Mouse (Mus musculus): ENCODE results near the gene Gas6. TPM values are rescaled to one million over a fixed set of nuclear protein-coding genes. Genes with fewer than 3 reads are reported as not detected.
A peak's percentile ranks its signal among the peaks of the same experiment; 100 is the strongest.

Gas6 gene
- 52.1 and 53.8 TPM in 2 replicates for polyA plus RNA-seq (2015; fragmentation: Nextera tagmentation; extraction: Ambion mirVana)

DNA sequence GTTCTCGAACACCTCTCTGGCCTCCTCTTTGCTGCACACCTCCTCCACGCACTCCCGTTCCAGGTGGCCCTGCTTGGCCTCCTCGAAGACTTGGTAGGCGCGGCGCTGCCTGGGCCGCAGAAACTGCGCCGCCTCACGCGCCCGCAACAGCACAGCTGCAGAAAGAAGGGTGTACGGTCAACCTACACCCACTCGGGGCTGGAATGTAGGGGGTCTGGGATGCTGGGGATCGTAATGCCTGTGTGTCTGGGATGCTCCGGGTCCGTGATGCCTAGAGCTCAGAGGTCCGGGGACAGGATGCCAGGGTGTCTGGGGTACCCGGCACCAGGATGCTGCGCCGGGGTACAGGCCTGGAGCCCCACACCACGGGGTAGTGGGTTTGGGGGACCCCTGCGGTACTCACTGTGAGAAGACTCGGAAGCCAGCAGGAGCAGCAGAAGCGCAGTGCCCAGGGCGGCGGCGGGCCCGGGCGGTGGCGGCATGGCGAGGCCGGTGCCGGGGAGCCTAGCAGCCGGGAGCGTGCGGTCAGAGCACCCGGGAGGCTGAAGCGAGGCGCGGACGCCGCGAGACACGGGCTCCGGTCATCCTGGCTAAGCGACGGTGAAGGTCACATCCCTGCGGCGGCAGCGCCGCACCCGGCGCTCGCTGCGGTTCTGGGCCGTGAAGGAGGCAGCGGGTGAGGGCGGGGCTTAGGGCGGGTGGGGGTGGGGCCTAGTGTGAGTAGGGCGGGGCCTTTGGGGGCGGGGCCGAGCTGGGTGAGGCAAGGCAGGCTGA, at the start of gene Gas6:
TSS of gene Gas6 (minus strand) at position 633 of the 774 bp plus-strand sequence.
- Histone ChIP-seq H3K4me2 (peak within 1 kb of the TSS; percentile 63), H3K9ac (peak within 1 kb of the TSS; percentile 71), H3K27ac (replicated peaks) (peak within 1 kb of the TSS; percentile 61), H3K36me3 (no peaks in the 10 kb centered on the region), H3K4me3 (peak within 1 kb of the TSS; percentile 52), H3K9me3 (no peaks in the 10 kb centered on the region), H3K27me3 (no peaks in the 10 kb centered on the region; the same call in 1 of the 2 replicates), H3K4me1 (replicated peaks) (peaks cover 32% of the 10 kb centered on the region)
- 2% methylated on average over 48 of the region's 64 CpGs for WGBS
- ATAC-seq (ENCODE audit: low FRiP score, low read depth): peak; percentile 82

DNA sequence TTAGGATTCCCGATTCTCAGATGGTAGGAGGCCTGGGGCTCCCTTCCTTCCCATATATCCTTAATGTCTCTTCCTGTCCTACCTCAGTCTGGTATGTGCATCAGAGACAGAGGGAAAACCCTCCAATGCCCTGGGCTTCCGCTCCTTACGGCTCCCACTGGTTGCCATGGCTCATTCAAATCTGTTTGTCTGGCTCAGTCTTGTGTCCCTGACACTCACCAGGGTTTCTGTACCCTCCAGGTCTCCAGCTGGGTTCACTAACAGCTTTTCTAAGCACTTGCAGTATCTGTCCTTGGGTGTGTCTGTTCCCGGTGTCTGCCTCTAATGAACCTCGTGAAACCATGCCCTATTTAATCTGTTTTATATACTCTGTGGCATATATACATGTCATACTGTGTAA, 47.2 kb upstream of the Gas6 start:
- 69% methylated on average over 5 of the region's 5 CpGs for WGBS
- H3K27me3 ChIP-seq: no peaks in the 10 kb centered on the region
- no peak overlapping the region for H3K9ac ChIP-seq
- no peaks in the 10 kb centered on the region for H3K9me3 ChIP-seq
- no peaks in the 10 kb centered on the region for H3K36me3 ChIP-seq
- H3K27ac ChIP-seq (replicated peaks): no peak overlapping the region
- no peak overlapping the region for H3K4me2 ChIP-seq
- ATAC-seq (ENCODE audit: low FRiP score, low read depth): no peak
- no peaks in the 10 kb centered on the region for H3K4me1 ChIP-seq (replicated peaks)
- H3K4me3 ChIP-seq: no peak overlapping the region

DNA sequence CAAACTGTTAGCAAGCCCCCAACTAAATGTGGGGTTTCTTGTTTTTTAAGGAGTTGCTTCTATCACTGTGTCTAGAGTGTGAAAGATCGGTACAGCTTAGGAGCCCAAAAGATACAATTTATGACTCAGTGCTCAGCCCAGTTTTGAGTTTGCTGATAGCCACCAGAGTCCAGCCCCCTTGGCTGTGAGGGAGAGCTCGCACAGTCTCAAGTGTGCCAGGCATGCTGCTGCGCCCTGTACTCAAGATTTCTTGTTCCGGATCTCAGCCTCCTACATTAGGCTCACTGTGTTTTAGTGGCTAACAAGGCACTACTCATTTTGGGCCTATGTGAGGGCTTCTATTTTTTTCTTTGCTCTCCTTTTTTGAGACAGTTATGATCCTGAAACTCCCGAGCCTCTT, 45.8 kb upstream of the Gas6 start:
- no peak overlapping the region for H3K27ac ChIP-seq (replicated peaks)
- ATAC-seq (ENCODE audit: low FRiP score, low read depth): no peak
- H3K4me2 ChIP-seq: no peak overlapping the region
- H3K27me3 ChIP-seq: no peaks in the 10 kb centered on the region
- H3K36me3 ChIP-seq: no peaks in the 10 kb centered on the region
- H3K4me1 ChIP-seq (replicated peaks): no peaks in the 10 kb centered on the region
- 89% methylated on average over 5 of the region's 5 CpGs for WGBS
- H3K9ac ChIP-seq: no peak overlapping the region
- H3K9me3 ChIP-seq: no peaks in the 10 kb centered on the region
- H3K4me3 ChIP-seq: no peak overlapping the region

DNA sequence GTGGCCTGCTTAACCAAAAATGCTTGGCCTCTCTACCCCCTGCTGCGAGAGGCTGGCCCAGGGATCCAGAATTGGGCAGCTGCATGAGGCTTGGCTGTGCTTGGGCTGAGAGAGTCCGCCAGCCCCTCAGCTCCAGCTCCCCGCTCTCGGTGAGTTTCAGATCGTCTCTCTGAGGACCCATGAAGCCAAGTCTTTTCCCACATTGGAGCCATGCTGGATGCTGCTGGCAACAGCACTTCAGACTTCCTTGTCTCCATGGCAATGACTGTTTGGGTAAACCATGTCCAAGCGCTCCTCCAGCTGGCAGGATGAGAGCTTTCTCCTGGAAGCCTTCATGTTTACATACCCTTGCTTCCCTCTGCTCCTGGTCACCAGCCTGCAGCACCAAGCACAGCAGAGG, 44.5 kb upstream of the Gas6 start:
- no peak overlapping the region for H3K9ac ChIP-seq
- H3K4me3 ChIP-seq: no peak overlapping the region
- H3K4me2 ChIP-seq: no peak overlapping the region
- no peaks in the 10 kb centered on the region for H3K36me3 ChIP-seq
- peak; percentile 86 for ATAC-seq (ENCODE audit: low FRiP score, low read depth)
- H3K9me3 ChIP-seq: no peaks in the 10 kb centered on the region
- no peaks in the 10 kb centered on the region for H3K4me1 ChIP-seq (replicated peaks)
- H3K27ac ChIP-seq (replicated peaks): no peak overlapping the region
- H3K27me3 ChIP-seq: no peaks in the 10 kb centered on the region
- 52% methylated on average over 6 of the region's 6 CpGs for WGBS

DNA sequence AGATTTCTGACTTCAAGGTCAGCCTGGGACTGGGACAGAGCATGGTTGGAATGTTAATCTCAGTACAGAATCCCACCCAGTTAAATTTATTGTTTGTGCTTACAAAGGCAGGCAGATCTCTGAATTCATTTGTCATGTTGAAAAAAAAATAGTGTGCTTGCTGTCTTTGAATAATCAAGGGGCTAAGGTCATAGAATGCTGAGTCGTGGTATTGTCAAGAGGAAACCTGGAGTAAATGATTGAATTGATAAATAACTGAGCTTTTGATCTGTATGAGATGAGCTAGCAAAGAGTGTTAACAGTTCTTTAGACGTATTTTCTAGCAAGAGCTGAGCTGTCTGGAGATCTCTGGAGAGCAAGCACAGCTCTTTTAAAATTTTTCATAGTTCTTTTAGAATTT, 42.8 kb upstream of the Gas6 start:
- ATAC-seq (ENCODE audit: low FRiP score, low read depth): no peak
- no peak overlapping the region for H3K4me3 ChIP-seq
- no peaks in the 10 kb centered on the region for H3K27me3 ChIP-seq
- H3K27ac ChIP-seq (replicated peaks): no peak overlapping the region
- H3K4me2 ChIP-seq: no peak overlapping the region
- no peaks in the 10 kb centered on the region for H3K9me3 ChIP-seq
- no peak overlapping the region for H3K9ac ChIP-seq
- WGBS: 29% methylated on average over 2 of the region's 2 CpGs
- no peaks in the 10 kb centered on the region for H3K36me3 ChIP-seq
- H3K4me1 ChIP-seq (replicated peaks): peaks cover 3% of the 10 kb centered on the region

DNA sequence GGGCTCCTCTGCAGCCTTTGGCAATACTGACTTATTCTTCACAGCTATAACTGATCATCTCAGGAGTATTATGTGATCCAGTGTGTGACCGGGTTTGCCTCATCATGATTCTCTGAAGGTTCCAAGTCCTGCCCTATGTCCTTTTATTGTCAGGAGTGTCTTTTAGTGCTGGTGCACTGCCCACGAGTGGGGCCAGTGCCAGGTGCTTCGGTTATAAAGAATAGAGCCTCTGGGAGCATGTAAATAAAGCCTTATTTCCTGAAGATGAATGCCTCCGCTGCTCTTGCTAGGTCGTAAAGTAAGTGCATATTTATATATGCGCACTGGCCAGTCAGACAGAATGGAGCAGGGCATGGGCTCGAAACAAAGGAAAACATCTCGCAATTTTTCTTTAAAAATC, 38.8 kb upstream of the Gas6 start:
- Histone ChIP-seq H3K4me2 (no peak overlapping the region), H3K36me3 (no peaks in the 10 kb centered on the region), H3K27me3 (no peaks in the 10 kb centered on the region), H3K4me3 (no peak overlapping the region), H3K27ac (replicated peaks) (no peak overlapping the region), H3K4me1 (replicated peaks) (peaks cover 30% of the 10 kb centered on the region), H3K9ac (no peak overlapping the region), H3K9me3 (no peaks in the 10 kb centered on the region)
- no peak for ATAC-seq (ENCODE audit: low FRiP score, low read depth)
- 62% methylated on average over 8 of the region's 8 CpGs for WGBS

DNA sequence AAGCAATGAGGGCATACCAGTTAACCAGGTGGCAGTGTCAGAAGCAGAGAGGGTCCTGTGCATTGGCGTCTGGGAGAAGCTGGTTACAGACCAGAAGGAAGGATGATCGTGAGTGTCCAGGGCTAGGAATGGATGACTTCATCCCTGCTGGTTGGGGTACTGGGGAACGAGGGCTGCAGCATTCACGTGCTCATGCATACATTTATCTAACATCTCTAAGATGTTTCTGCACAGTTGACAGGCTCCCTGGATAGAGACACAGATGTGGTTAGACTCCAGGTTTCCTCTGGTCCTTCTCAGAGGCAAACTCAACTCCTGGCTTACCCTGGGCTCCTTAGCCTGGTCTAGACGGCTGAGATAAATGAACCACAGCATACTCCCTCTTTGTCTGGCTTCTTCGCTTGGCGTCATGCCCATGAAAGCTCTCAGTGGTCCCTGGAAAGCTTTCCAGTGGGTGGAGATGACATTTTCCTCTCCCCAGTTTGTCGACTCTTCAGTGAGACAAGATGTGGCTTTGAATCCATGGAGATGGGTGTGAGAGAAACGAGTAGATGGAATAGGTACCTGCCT, 37.4 kb upstream of the Gas6 start:
- peak overlapping the region; percentile 49 for H3K27ac ChIP-seq (replicated peaks)
- no peak overlapping the region for H3K9ac ChIP-seq
- H3K4me2 ChIP-seq: no peak overlapping the region
- 51% methylated on average over 9 of the region's 9 CpGs for WGBS
- H3K4me1 ChIP-seq (replicated peaks): peaks cover 30% of the 10 kb centered on the region
- H3K4me3 ChIP-seq: no peak overlapping the region
- no peaks in the 10 kb centered on the region for H3K27me3 ChIP-seq
- no peaks in the 10 kb centered on the region for H3K36me3 ChIP-seq
- ATAC-seq (ENCODE audit: low FRiP score, low read depth): no peak
- no peaks in the 10 kb centered on the region for H3K9me3 ChIP-seq

DNA sequence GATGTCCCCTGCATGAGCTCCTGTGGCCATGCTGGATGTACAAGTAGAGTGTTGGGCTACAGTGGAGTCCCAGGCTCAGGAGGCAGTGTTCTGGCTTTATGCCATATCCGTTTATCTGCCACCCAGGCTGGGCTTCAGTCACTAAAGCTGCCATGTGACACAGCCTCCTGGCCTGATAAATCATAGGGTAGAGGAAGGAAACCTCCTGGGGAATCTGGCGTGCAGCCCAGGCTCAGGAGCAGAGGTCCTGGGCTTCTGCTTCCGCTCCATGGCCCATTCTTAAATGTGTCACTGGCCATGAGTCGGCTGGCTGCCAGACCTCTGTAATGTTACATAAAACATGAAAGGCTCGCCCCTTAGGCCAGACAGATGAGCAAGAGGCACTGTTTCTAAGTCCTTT, 36.7 kb upstream of the Gas6 start:
- H3K27ac ChIP-seq (replicated peaks): peak overlapping the region; percentile 73
- 24% methylated on average over 5 of the region's 5 CpGs for WGBS

DNA sequence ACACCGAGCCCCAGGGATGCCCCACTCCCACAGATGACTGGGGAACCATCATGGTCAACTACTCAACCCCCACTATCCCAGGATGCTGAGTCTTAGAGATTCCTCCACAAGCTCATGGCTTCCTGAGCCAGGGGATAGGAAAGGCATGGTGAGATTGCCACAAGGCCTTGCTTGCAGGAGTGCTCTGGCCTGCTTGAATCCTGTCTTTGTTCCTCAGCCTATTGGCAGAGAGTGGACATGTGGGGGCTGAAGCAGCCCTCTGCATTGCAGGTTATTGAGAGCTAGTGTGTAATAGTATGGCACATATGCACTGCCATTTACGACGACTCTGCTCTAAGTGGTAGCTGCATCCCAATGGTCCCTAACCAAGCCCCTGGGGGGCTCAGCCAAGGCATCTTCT, 36.1 kb upstream of the Gas6 start:
- Histone ChIP-seq H3K4me1 (replicated peaks) (peaks cover 30% of the 10 kb centered on the region), H3K27me3 (no peaks in the 10 kb centered on the region), H3K4me3 (no peak overlapping the region), H3K9ac (no peak overlapping the region), H3K27ac (replicated peaks) (peak overlapping the region; percentile 73), H3K4me2 (no peak overlapping the region), H3K36me3 (no peaks in the 10 kb centered on the region), H3K9me3 (no peaks in the 10 kb centered on the region)
- ATAC-seq (ENCODE audit: low FRiP score, low read depth): peak; percentile 30; the same call in 1 of the 2 replicates
- 65% methylated on average over 3 of the region's 3 CpGs for WGBS

More for the DNA sequence above, 36.7 kb upstream of the Gas6 start:
- Histone ChIP-seq H3K9ac (no peak overlapping the region), H3K27me3 (no peaks in the 10 kb centered on the region), H3K4me1 (replicated peaks) (peaks cover 30% of the 10 kb centered on the region), H3K9me3 (no peaks in the 10 kb centered on the region), H3K36me3 (no peaks in the 10 kb centered on the region), H3K4me3 (no peak overlapping the region), H3K4me2 (no peak overlapping the region)
- peak; percentile 81 for ATAC-seq (ENCODE audit: low FRiP score, low read depth)

DNA sequence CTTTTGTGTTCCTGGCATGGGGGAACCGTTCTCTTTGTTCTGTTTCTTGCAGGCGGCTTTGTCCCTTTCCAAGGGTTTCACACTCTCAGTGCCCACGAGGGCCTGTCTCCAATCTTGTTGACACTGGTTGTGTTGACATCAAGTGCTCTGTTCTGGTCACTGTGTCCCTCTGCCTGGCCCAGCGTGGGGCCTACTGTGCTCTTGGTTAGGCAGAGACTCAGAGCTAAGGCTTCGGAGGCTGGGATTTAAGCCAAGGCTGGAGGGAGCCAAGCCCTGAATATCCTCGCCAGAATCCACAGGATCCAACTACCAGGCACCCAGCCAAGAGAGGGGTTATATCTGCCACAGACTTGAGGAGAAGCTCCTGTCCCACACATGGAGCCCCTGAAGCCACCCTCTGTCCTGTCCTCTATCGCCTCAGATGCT, 35.6 kb upstream of the Gas6 start:
- H3K9me3 ChIP-seq: no peaks in the 10 kb centered on the region
- H3K27me3 ChIP-seq: no peaks in the 10 kb centered on the region
- no peak overlapping the region for H3K9ac ChIP-seq
- no peak overlapping the region for H3K4me2 ChIP-seq
- H3K4me3 ChIP-seq: no peak overlapping the region
- H3K27ac ChIP-seq (replicated peaks): peak overlapping the region; percentile 73
- ATAC-seq (ENCODE audit: low FRiP score, low read depth): peak; percentile 78
- H3K4me1 ChIP-seq (replicated peaks): peaks cover 30% of the 10 kb centered on the region
- 49% methylated on average over 7 of the region's 7 CpGs for WGBS
- no peaks in the 10 kb centered on the region for H3K36me3 ChIP-seq

DNA sequence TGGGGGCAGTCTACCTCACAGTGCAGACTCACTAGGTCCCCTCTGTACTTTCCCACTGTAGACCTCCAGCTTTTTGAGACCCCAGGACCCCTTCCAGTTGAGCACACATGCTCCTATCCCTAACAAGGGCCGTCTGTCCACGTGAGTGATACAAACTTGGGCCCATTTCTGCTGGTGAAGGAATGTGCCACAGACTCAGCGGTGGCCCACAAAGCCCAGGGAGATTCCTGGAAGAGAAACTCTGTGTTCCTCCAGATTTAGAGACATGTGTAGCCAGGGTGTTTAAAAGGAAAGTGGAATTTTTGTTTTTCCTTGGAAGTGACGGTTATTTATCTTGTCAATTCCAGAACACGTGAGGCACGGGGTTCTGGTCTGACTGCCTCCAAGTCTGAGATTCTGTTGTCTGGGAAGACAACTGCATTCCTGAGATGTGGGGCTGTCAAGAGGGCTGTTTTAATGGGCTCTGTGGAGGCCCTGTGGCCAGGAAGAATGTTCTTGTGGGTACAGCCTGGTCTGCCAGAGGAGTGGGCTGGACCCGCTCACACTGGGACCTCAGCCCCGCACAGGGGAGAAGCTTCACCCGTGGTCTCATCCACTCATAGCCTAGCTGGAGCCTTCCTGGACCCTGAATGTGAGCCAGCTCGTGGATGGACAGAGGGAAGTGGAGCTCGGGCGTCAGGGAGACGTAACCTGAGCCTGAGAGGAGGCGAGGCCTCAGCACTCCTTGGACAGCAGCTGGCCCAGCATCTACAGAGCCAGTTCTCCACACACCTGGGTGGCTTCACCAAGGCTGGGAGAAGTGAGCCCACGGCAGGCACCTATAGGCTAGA, 34.9 kb upstream of the Gas6 start:
- no peaks in the 10 kb centered on the region for H3K9me3 ChIP-seq
- 69% methylated on average over 15 of the region's 15 CpGs for WGBS
- peak; percentile 13; the same call in 1 of the 2 replicates for ATAC-seq (ENCODE audit: low FRiP score, low read depth)

DNA sequence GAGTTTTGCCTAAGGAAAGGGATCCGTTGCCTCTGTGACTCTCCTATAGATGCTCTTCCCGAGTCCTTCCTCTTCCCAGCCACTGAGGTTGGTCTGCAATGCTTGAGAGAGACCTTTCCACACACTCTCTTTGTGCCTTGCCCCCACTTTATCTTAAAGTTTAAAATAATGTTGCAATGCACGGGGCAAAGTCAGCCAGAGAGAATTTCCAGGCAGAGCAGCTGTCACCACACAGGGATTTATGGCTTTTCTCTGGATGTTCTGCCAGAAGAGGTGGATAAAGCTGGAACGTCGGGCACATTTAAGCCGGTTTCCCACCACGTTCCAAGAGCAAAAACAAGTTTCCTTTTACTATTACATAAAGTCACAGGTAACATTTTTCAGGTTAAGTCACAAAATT, 27.1 kb upstream of the Gas6 start:
- Histone ChIP-seq H3K27me3 (no peaks in the 10 kb centered on the region), H3K4me2 (no peak overlapping the region)
- ATAC-seq (ENCODE audit: low FRiP score, low read depth): no peak

More for the DNA sequence above, 34.9 kb upstream of the Gas6 start:
- H3K27ac ChIP-seq (replicated peaks): peak overlapping the region; percentile 73
- peaks cover 30% of the 10 kb centered on the region for H3K4me1 ChIP-seq (replicated peaks)
- no peak overlapping the region for H3K9ac ChIP-seq
- H3K36me3 ChIP-seq: no peaks in the 10 kb centered on the region
- H3K27me3 ChIP-seq: no peaks in the 10 kb centered on the region
- no peak overlapping the region for H3K4me3 ChIP-seq
- H3K4me2 ChIP-seq: no peak overlapping the region

More for the DNA sequence above, 27.1 kb upstream of the Gas6 start:
- no peaks in the 10 kb centered on the region for H3K4me1 ChIP-seq (replicated peaks)
- H3K9ac ChIP-seq: no peak overlapping the region
- 76% methylated on average over 7 of the region's 7 CpGs for WGBS
- no peaks in the 10 kb centered on the region for H3K36me3 ChIP-seq
- H3K9me3 ChIP-seq: no peaks in the 10 kb centered on the region
- H3K27ac ChIP-seq (replicated peaks): no peak overlapping the region
- H3K4me3 ChIP-seq: no peak overlapping the region

Data from hindbrain, embryonic 15.5 days (tissue).